Mouse (Mus musculus) intestine, embryonic 14.5 days (tissue): Measurements from ENCODE around the gene Med12. TPM values are rescaled to one million over a fixed set of nuclear protein-coding genes. Genes with fewer than 3 reads are reported as not detected.

ENCODE experiments used
- ATAC-seq: fragments of 200-750 bp; cut with Nextera tagmentation; replicated peaks from 2 replicates; pipeline ENCODE4 v1.8.0; 2017; ENCODE audit warnings: low read depth, moderate number of reproducible peaks, moderate TSS enrichment, moderate library complexity; ENCODE audit not compliant: low FRiP score, low TSS enrichment
- DNase-seq: peaks from one replicate; pipeline ENCODE4 v3.0.0-alpha.2; 2018; ENCODE audit warnings: low spot score
- H3K27ac ChIP-seq: fragments of 300-500 bp; sonication (generic); 2 replicates; pipeline ENCODE4 v1.5.1; 2014; ENCODE audit warnings: low read depth, mild to moderate bottlenecking, control low read depth
- H3K27me3 ChIP-seq: fragments of 300-500 bp; sonication (generic); replicated peaks from 2 replicates; pipeline ENCODE4 v1.6.1; 2014; ENCODE audit warnings: low read length, control low read depth; ENCODE audit not compliant: control insufficient read depth, insufficient read depth
- H3K36me3 ChIP-seq: fragments of 300-500 bp; sonication (generic); 2 replicates; pipeline ENCODE4 v1.6.1; 2014; ENCODE audit warnings: low read length, control low read depth; ENCODE audit not compliant: control insufficient read depth, insufficient read depth
- H3K4me1 ChIP-seq: fragments of 300-500 bp; sonication (generic); replicated peaks from 2 replicates; pipeline ENCODE4 v1.6.1; 2014; ENCODE audit warnings: low read length, control low read depth, mixed read lengths; ENCODE audit not compliant: control insufficient read depth, insufficient read depth
- H3K4me2 ChIP-seq: fragments of 300-500 bp; sonication (generic); 2 replicates; pipeline ENCODE4 v1.6.1; 2014; ENCODE audit warnings: low read length
- H3K4me3 ChIP-seq: fragments of 300-500 bp; sonication (generic); 2 replicates; pipeline ENCODE4 v1.5.1; 2014; ENCODE audit warnings: low read depth, low read length, control low read depth, mixed read lengths
- H3K9ac ChIP-seq: fragments of 300-500 bp; sonication (generic); 2 replicates; pipeline ENCODE4 v1.6.1; 2014; ENCODE audit warnings: mild to moderate bottlenecking, low read length
- H3K9me3 ChIP-seq: fragments of 300-500 bp; sonication (generic); 2 replicates; pipeline ENCODE4 v1.6.1; 2016; ENCODE audit warnings: low read length, control low read depth; ENCODE audit not compliant: control insufficient read depth
- WGBS: fragments of 180-500 bp; shearing (Covaris S2); extraction: QIAGEN DNeasy Blood & Tissue Kit; methylation state at CpG from one replicate; pipeline ENCODE4 v1.1.7; 2014; 5-methylcytosine and 5-hydroxymethylcytosine counted together
- polyA plus RNA-seq: library from polyadenylated mRNA; unstranded; fragments of >200 nt; fragmentation: Nextera tagmentation; extraction: Ambion mirVana; gene quantifications from 2 replicates; pipeline ENCODE4 v1.2.1, GENCODE M21; 2014

The Med12 gene
- polyA plus RNA-seq, 1 experiment from 2014 or later, result 38.5 TPM

GRCm38 (mm10) chrX:101309299-101309698, 35.5 kb downstream of the Med12 start:
- no peak overlapping the region for H3K4me3 ChIP-seq
- no peak overlapping the region for H3K4me2 ChIP-seq
- no peak overlapping the region for H3K9ac ChIP-seq
- H3K36me3 ChIP-seq, result no peaks in the 10 kb centered on the region
- no peak overlapping the region for H3K27ac ChIP-seq
- H3K9me3 ChIP-seq, result no peaks in the 10 kb centered on the region
- ATAC-seq (no peak), DNase-seq (no peak)
- H3K27me3 ChIP-seq, result no peaks in the 10 kb centered on the region
- WGBS, result 89% methylated on average over 5 of the region's 5 CpGs
- no peaks in the 10 kb centered on the region for H3K4me1 ChIP-seq

DNA sequence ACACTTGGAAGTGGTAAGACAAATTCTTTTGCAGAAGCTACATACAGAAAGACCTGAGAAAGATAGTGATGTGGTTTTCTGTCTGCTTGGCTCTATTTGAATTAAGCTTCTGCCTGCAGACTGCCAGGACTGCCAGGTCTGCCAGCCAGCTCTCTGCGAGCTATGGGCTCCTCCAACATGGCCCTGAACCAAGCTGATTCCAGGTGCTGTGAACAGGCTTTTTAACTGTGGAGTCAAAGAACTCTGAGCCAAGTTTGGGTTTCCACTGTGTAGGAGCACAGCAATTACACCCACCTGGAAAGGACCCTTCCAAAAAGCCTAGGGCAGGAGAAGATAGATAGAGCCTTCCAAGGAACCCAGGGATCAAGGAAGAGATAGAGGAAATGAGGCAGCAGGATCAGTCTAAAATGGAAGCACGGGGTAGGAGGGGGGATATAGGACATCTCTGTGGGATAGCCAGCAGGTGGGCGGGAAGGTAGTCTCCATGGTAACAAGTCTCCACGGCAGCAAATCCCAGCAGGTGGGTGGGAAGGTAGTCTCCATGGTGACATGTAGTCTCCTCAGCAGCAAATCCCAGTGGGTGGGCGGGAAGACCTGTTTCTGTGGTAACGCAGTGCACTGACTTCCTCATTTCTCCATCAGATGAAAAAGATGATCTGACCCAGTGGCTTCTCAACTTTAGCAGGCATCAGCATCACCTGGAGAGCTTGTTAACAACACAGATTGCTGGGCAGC, 40.0 kb downstream of the Med12 start:
- H3K4me2 ChIP-seq, result no peak overlapping the region
- DNase-seq (no peak), ATAC-seq (no peak)
- 0 out of 2 replicates have a peak, but pooled peaks cover 3% of the 10 kb centered on the region for H3K27me3 ChIP-seq
- WGBS, result 46% methylated on average over 6 of the region's 6 CpGs
- H3K27ac ChIP-seq, result no peak overlapping the region
- H3K9me3 ChIP-seq, result no peaks in the 10 kb centered on the region
- no peaks in the 10 kb centered on the region for H3K4me1 ChIP-seq
- H3K36me3 ChIP-seq, result no peaks in the 10 kb centered on the region
- no peak overlapping the region for H3K9ac ChIP-seq
- no peak overlapping the region for H3K4me3 ChIP-seq

GRCm38 (mm10) chrX:101319775-101320174, 45.9 kb downstream of the Med12 start:
- ATAC-seq, result no peak
- no peak for DNase-seq
- Histone ChIP-seq H3K36me3 (no peaks in the 10 kb centered on the region), H3K4me2 (no peak overlapping the region), H3K27me3 (0 out of 2 replicates have a peak, but pooled peaks cover 3% of the 10 kb centered on the region), H3K27ac (no peak overlapping the region), H3K9ac (no peak overlapping the region), H3K9me3 (no peaks in the 10 kb centered on the region), H3K4me1 (no peaks in the 10 kb centered on the region), H3K4me3 (no peak overlapping the region)
- WGBS, result 91% methylated on average over 12 of the region's 12 CpGs

GRCm38 (mm10) chrX:101325989-101326899, 52.4 kb downstream of the Med12 start:
- Histone ChIP-seq H3K36me3 (no peaks in the 10 kb centered on the region), H3K9me3 (no peaks in the 10 kb centered on the region), H3K4me1 (no peaks in the 10 kb centered on the region), H3K4me3 (no peak overlapping the region), H3K27me3 (no peaks in the 10 kb centered on the region), H3K27ac (no peak overlapping the region), H3K4me2 (no peak overlapping the region), H3K9ac (no peak overlapping the region)
- ATAC-seq, result no peak
- DNase-seq, result no peak
- WGBS, result 48% methylated on average over 8 of the region's 8 CpGs

DNA sequence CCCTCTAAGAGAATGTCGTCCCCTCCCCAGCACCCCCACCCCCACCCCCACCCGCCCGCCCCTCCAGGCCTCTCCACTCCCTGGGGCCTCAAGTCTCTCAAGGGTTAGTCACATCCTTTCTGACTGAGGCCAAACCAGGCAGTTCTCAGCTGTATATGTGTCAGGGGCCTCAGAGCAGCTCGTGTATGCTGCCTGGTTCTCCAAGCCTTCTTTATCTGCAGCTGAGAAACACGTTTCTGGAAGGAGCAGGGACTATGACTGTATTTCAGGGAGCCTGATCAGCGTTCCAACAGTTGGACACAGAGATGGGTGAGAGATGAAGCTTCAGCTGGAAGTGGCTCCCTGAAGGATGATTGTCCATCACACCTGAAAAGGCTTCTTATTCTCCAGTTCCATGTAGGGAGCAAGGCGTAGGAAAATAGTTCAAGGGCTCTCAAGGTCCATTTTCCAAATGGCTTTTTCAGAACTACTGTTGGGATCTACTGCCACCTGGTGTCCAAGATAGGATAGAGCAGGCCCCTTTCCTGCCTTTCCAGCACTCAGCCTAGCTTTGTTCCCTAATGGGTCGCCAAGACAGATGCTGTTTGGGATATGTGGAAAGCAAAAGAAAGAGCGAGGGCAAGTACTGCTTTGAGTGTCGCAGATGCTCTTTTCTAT, 55.7 kb downstream of the Med12 start:
- WGBS, result 20% methylated on average over 8 of the region's 10 CpGs
- DNase-seq (peak; percentile 74), ATAC-seq (no peak)
- H3K36me3 ChIP-seq, result no peaks in the 10 kb centered on the region
- no peak overlapping the region for H3K4me2 ChIP-seq
- 0 out of 2 replicates have a peak, but pooled peaks cover 5% of the 10 kb centered on the region for H3K4me1 ChIP-seq
- H3K27me3 ChIP-seq, result no peaks in the 10 kb centered on the region
- H3K9me3 ChIP-seq, result no peaks in the 10 kb centered on the region
- H3K27ac ChIP-seq, result peak overlapping the region; percentile 27; the same call in 1 of the 2 replicates
- no peak overlapping the region for H3K4me3 ChIP-seq
- H3K9ac ChIP-seq, result no peak overlapping the region

DNA sequence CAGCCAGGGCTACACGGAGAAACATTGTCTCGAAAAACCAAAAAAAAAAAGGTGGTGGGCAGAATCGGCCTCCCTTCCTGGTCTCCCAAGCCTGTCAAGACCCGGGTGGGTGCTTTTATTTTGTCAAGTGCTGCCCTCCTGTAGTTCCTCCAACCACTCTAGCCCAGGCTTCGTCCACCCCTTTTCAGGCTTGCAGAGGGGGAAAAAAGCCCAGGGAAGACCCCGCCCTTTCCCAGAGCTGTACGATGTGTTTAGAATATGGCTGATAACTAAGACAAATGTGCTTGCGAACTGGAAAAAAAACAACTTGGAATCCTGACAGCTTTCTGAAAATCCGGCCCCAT, 58.2 kb downstream of the Med12 start:
- H3K4me3 ChIP-seq, result peak overlapping the region; percentile 19
- H3K4me1 ChIP-seq, result 0 out of 2 replicates have a peak, but pooled peaks cover 5% of the 10 kb centered on the region
- H3K9me3 ChIP-seq, result no peaks in the 10 kb centered on the region
- DNase-seq (no peak), ATAC-seq (no peak; the same call in 1 of the 2 replicates)
- H3K9ac ChIP-seq, result peak overlapping the region; percentile 6; the same call in 1 of the 2 replicates
- no peaks in the 10 kb centered on the region for H3K27me3 ChIP-seq
- WGBS, result 39% methylated on average over 9 of the region's 9 CpGs
- peak overlapping the region; percentile 46 for H3K4me2 ChIP-seq
- H3K27ac ChIP-seq, result peak overlapping the region; percentile 89
- H3K36me3 ChIP-seq, result no peaks in the 10 kb centered on the region

DNA sequence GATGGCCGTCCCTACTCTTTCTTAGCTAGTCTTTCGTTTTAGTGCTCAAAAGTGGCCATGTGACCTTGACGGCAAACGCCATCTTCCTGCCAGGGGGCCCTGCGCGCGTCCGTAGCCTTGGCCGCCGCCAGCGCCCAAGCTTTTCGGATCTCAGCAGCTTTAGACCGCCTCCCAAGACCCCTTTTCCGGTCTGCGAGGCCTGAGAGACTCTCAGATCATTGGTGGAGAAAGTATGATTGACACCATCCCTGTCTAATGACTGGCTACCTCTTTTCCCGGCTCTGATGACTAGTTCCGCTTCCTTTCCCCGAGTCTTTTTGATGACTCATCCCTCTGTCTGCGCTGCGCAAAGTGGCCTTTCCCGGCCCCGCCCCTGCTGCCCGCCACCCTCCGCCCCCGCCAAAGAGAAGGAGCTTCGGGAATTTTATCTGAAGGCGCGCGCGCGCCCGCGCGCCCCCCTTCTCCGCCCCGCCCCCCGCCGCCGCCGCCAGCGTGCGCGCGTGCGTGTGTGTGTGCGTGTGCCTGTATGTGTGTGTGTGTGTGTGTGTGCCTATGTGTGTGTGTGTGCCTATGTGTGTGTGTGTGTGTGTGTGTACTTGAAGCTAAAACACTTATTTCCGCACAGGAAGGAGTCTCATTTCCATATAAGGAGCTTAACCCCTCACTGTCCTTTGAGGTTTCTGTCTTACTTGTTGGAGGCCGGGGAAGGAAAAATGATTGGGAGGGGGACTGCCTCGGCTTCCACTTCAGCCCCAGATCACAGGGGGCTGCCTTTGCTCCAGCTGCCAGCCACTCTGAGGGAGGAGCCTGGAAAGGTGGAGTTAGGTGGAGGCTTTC, 58.8 kb downstream of the Med12 start:
- no peaks in the 10 kb centered on the region for H3K36me3 ChIP-seq
- peak overlapping the region; percentile 52 for H3K4me2 ChIP-seq
- H3K27ac ChIP-seq, result peak overlapping the region; percentile 89
- 0 out of 2 replicates have a peak, but pooled peaks cover 5% of the 10 kb centered on the region for H3K4me1 ChIP-seq
- no peaks in the 10 kb centered on the region for H3K27me3 ChIP-seq
- peak; percentile 86 for DNase-seq
- H3K9ac ChIP-seq, result peak overlapping the region; percentile 32
- WGBS, result 18% methylated on average over 45 of the region's 49 CpGs
- ATAC-seq, result peak; percentile 94
- peak overlapping the region; percentile 29 for H3K4me3 ChIP-seq
- H3K9me3 ChIP-seq, result no peaks in the 10 kb centered on the region

- WGBS, result 89% methylated on average over 5 of the region's 5 CpGs
Observed at GRCm38 (mm10) chrX:101334606-101335005, 60.8 kb downstream of the Med12 start.

More at GRCm38 (mm10) chrX:101334606-101335005, 60.8 kb downstream of the Med12 start:
- DNase-seq (no peak), ATAC-seq (no peak)
- no peaks in the 10 kb centered on the region for H3K36me3 ChIP-seq
- H3K4me3 ChIP-seq, result no peak overlapping the region
- H3K9ac ChIP-seq, result no peak overlapping the region
- no peak overlapping the region for H3K4me2 ChIP-seq
- H3K27ac ChIP-seq, result no peak overlapping the region
- no peaks in the 10 kb centered on the region for H3K9me3 ChIP-seq
- H3K4me1 ChIP-seq, result 0 out of 2 replicates have a peak, but pooled peaks cover 5% of the 10 kb centered on the region
- no peaks in the 10 kb centered on the region for H3K27me3 ChIP-seq
